Mouse (Mus musculus) hindbrain, embryonic 16.5 days (tissue): ENCODE results near the gene Nfkbil1. TPM values are rescaled to one million over a fixed set of nuclear protein-coding genes. Genes with fewer than 3 reads are reported as not detected.

ENCODE experiments used
- ATAC-seq: fragments of 200-750 bp; cut with Nextera tagmentation; 2 replicates; pipeline ENCODE4 v1.8.0; 2017; ENCODE audit warnings: moderate TSS enrichment, moderate library complexity
- H3K27ac ChIP-seq: fragments of 300-500 bp; sonication (generic); 2 replicates; pipeline ENCODE4 v1.5.1; 2014; ENCODE audit warnings: low read depth, mild to moderate bottlenecking, control low read depth, low read length, moderate library complexity
- H3K27me3 ChIP-seq: fragments of 300-500 bp; sonication (generic); replicated peaks from 2 replicates; pipeline ENCODE4 v1.6.1; 2014; ENCODE audit warnings: low read length; ENCODE audit not compliant: control insufficient read depth, insufficient read depth
- H3K36me3 ChIP-seq: fragments of 300-500 bp; sonication (generic); 2 replicates; pipeline ENCODE4 v1.6.1; 2014; ENCODE audit warnings: mild to moderate bottlenecking, low read length, moderate library complexity, mixed read lengths; ENCODE audit not compliant: control insufficient read depth, insufficient read depth
- H3K4me1 ChIP-seq: fragments of 300-500 bp; sonication (generic); 2 replicates; pipeline ENCODE4 v1.6.1; 2014; ENCODE audit warnings: low read depth, low read length; ENCODE audit not compliant: control insufficient read depth, insufficient read depth
- H3K4me2 ChIP-seq: fragments of 300-500 bp; sonication (generic); 2 replicates; pipeline ENCODE4 v1.6.1; 2014; ENCODE audit warnings: mild to moderate bottlenecking, low read length, control low read depth, moderate library complexity
- H3K4me3 ChIP-seq: fragments of 300-500 bp; sonication (generic); 2 replicates; pipeline ENCODE4 v1.5.1; 2014; ENCODE audit warnings: mild to moderate bottlenecking, low read length, control low read depth, moderate library complexity
- H3K9ac ChIP-seq: fragments of 300-500 bp; sonication (generic); 2 replicates; pipeline ENCODE4 v1.6.1; 2014; ENCODE audit warnings: low read depth, mild to moderate bottlenecking, control low read depth, low read length, moderate library complexity
- H3K9me3 ChIP-seq: fragments of 300-500 bp; sonication (generic); 2 replicates; pipeline ENCODE4 v1.6.1; 2014; ENCODE audit warnings: mild to moderate bottlenecking, low read length, moderate library complexity; ENCODE audit not compliant: control insufficient read depth
- WGBS: fragments of 180-500 bp; shearing (Covaris S2); extraction: QIAGEN DNeasy Blood & Tissue Kit; methylation state at CpG from one replicate; pipeline ENCODE4 v1.1.7; 2014; 5-methylcytosine and 5-hydroxymethylcytosine counted together
- polyA plus RNA-seq: library from polyadenylated mRNA; unstranded; fragments of >200 nt; fragmentation: Nextera tagmentation; extraction: Ambion mirVana; gene quantifications from 2 replicates; pipeline ENCODE4 v1.2.1, GENCODE M21; 2015

Nfkbil1 gene
- polyA plus RNA-seq, 1 experiment from 2014 or later: 9.8 TPM

DNA sequence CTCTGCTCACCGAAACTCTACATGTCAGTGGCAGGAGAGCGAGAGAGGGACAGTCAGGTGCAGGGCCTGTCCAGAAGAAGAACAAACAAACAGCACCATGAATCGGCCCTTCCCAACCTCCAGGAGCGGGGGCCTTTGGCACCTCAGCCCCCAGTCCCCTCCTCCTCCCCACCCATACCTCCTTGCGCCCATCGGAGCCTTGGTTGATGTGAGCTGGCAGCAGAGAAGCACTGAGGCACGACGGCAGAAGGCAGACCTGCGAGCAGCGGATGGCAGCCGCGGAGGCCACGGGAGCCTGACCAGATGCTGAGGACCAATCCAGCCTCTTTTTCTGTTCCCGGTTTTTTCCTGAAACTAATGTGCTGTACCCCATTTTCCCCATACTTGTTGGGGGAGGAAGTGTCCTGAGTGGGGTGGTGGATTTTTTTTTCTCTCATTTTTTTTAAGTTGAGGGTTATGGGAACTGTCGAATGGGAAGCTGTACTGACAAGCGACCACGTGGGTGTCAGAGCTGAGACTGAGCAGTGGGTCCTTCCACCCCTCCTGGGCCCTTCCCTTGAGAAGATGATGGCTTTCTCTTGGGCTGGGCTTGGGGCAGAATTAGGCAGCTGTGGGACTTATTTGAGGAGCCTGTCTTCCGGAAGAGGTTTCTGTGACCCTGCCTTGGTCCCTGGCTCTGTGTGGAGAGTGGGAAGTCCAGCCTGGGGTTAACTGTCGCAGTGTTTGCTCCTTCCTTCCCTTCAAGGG is 14.0 kb upstream of the Nfkbil1 start:
- H3K27me3 ChIP-seq: no peaks in the 10 kb centered on the region
- H3K4me1 ChIP-seq: peaks cover 19% of the 10 kb centered on the region
- H3K27ac ChIP-seq: no peak overlapping the region
- WGBS: 81% methylated on average over 19 of the region's 19 CpGs
- no peak overlapping the region for H3K4me2 ChIP-seq
- no peak overlapping the region for H3K9ac ChIP-seq
- H3K4me3 ChIP-seq: no peak overlapping the region
- H3K36me3 ChIP-seq: peaks cover 84% of the 10 kb centered on the region
- ATAC-seq: no peak
- no peaks in the 10 kb centered on the region for H3K9me3 ChIP-seq

DNA sequence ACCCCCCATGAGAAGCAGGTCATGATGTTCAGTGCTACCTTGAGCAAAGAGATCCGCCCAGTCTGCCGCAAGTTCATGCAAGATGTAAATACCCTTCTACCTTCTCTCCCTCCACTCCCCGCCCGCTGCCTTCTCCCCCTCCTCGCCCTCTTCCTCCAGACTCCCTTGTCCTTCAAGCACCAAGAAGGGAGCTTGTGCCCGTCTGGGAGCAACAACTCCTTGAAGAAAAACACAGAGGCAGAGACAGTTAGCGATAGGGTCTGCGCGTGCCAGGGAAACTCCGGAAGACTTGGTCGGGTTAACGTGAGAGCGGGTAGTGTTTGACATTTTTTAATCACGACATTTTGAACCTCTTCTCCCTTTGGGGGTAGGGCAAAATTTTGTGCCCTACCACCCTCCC is 13.4 kb upstream of the Nfkbil1 start:
- Histone ChIP-seq H3K36me3 (peaks cover 89% of the 10 kb centered on the region), H3K4me3 (no peak overlapping the region), H3K27ac (no peak overlapping the region), H3K27me3 (no peaks in the 10 kb centered on the region), H3K9me3 (no peaks in the 10 kb centered on the region), H3K9ac (no peak overlapping the region), H3K4me2 (no peak overlapping the region), H3K4me1 (peaks cover 26% of the 10 kb centered on the region)
- WGBS: 85% methylated on average over 14 of the region's 14 CpGs
- no peak for ATAC-seq

GRCm38 (mm10) chr17:35247144-35247543 is 11.6 kb upstream of the Nfkbil1 start:
- Histone ChIP-seq H3K9ac (no peak overlapping the region), H3K27me3 (no peaks in the 10 kb centered on the region), H3K9me3 (no peaks in the 10 kb centered on the region), H3K4me2 (no peak overlapping the region), H3K4me3 (no peak overlapping the region), H3K36me3 (peaks cover 77% of the 10 kb centered on the region), H3K27ac (no peak overlapping the region), H3K4me1 (peaks cover 32% of the 10 kb centered on the region)
- ATAC-seq: no peak
- 82% methylated on average over 7 of the region's 7 CpGs for WGBS

DNA sequence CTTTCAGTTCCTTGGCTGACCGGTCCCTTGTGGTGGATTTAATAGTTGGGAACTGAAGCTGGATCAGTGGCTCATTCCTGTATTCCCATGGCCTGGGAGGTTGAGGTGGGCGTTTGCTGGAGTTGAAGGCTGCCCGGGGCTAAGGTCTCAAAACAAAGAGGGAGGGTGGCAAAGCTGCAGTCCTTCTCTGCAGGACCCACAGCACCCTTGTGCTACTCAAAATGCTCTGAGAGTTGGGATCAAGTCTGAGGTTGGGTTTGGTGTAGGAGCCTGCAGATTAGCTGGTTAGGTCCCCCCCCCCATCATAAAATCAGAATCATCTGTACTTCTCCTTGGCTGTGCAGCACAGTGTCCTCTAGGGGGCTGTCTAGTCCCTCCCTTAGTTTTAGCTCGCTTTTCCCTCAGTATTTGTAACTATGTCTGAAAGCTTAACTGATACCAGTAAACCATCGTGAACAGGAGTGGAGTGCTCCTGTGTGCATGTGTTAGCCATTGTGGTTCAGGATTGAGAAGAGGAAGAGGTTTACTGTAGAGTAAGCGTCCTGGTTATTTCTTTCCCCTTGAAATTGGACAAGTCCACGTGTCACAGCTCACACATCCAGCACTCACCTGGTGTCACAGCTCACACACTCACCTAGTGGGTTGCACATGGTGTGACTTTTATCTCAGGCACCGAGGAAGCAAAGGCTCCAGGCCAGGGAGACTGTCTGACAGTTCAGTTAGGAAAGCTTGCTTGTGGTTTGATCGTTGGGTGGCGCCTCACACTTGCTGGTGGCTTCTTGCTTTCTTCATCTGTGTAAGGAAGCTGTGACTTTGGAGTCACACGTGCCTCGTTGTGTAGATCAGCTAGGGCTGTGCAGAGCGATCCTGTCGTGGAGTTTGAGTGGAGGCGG is 10.4 kb upstream of the Nfkbil1 start:
- ATAC-seq: no peak
- peaks cover 32% of the 10 kb centered on the region for H3K4me1 ChIP-seq
- no peak overlapping the region for H3K27ac ChIP-seq
- H3K36me3 ChIP-seq: peaks cover 68% of the 10 kb centered on the region
- WGBS: 78% methylated on average over 15 of the region's 15 CpGs
- no peaks in the 10 kb centered on the region for H3K9me3 ChIP-seq
- no peak overlapping the region for H3K4me3 ChIP-seq
- H3K27me3 ChIP-seq: no peaks in the 10 kb centered on the region
- no peak overlapping the region for H3K9ac ChIP-seq
- H3K4me2 ChIP-seq: 0 out of 2 replicates have a peak overlapping the region, but pooled peaks have one; percentile 4

DNA sequence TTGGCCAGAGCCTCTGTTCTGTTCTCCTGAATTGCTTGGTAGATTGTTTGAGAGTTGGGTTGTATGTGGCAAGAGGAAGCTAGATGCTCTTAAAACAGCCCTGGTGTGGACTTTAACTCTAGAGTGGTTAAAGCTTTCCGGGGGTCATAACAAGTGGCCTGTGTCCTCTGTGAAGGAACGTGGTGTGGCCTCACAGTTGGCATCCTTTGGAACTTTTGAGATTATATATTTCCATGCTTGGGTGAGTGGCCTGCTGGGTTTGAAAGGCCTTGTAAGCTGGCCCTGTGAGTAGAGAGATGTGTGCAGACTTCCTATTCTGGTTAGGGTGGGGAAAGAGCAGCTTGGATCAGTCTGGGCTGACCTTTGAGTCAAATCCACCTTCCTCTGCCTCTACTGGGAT is 9.4 kb upstream of the Nfkbil1 start:
- Histone ChIP-seq H3K27me3 (no peaks in the 10 kb centered on the region), H3K4me2 (peak overlapping the region; percentile 78), H3K9me3 (no peaks in the 10 kb centered on the region), H3K36me3 (peaks cover 58% of the 10 kb centered on the region), H3K4me1 (peaks cover 38% of the 10 kb centered on the region), H3K4me3 (0 out of 2 replicates have a peak overlapping the region, but pooled peaks have one; percentile 2), H3K27ac (no peak overlapping the region), H3K9ac (peak overlapping the region; percentile 15; the same call in 1 of the 2 replicates)
- 63% methylated on average over 2 of the region's 2 CpGs for WGBS
- ATAC-seq: no peak

- H3K9me3 ChIP-seq: no peaks in the 10 kb centered on the region
- no peaks in the 10 kb centered on the region for H3K27me3 ChIP-seq
- H3K9ac ChIP-seq: peak overlapping the region; percentile 95
- peak overlapping the region; percentile 78 for H3K4me2 ChIP-seq
- H3K4me1 ChIP-seq: peaks cover 38% of the 10 kb centered on the region
- ATAC-seq: no peak
- 2% methylated on average over 16 of the region's 16 CpGs for WGBS
- H3K36me3 ChIP-seq: peaks cover 40% of the 10 kb centered on the region
- peak overlapping the region; percentile 69 for H3K4me3 ChIP-seq
- peak overlapping the region; percentile 89 for H3K27ac ChIP-seq
Measured at GRCm38 (mm10) chr17:35243086-35243485, 7.5 kb upstream of the Nfkbil1 start.

GRCm38 (mm10) chr17:35242015-35242941 is 6.7 kb upstream of the Nfkbil1 start:
- Histone ChIP-seq H3K27ac (peak overlapping the region; percentile 89), H3K4me2 (peak overlapping the region; percentile 78), H3K4me3 (peak overlapping the region; percentile 69), H3K4me1 (peaks cover 43% of the 10 kb centered on the region), H3K9me3 (no peaks in the 10 kb centered on the region), H3K36me3 (peaks cover 36% of the 10 kb centered on the region), H3K9ac (peak overlapping the region; percentile 95), H3K27me3 (no peaks in the 10 kb centered on the region)
- peak; percentile 47 for ATAC-seq
- under 1% methylated on average over 55 of the region's 55 CpGs for WGBS

GRCm38 (mm10) chr17:35241305-35242014 is 5.9 kb upstream of the Nfkbil1 start, which contains the start of gene Ddx39b:
Gene Ddx39b (plus strand): TSS chr17:35241746.
- peak within 1 kb of the TSS; percentile 95 for H3K9ac ChIP-seq
- ATAC-seq: peak; percentile 91
- peak within 1 kb of the TSS; percentile 69 for H3K4me3 ChIP-seq
- no peaks in the 10 kb centered on the region for H3K9me3 ChIP-seq
- peaks cover 49% of the 10 kb centered on the region for H3K4me1 ChIP-seq
- peaks cover 28% of the 10 kb centered on the region for H3K36me3 ChIP-seq
- peak within 1 kb of the TSS; percentile 89 for H3K27ac ChIP-seq
- H3K27me3 ChIP-seq: no peaks in the 10 kb centered on the region
- peak within 1 kb of the TSS; percentile 78 for H3K4me2 ChIP-seq
- 0% methylated on average over 68 of the region's 69 CpGs for WGBS
